Mouse (Mus musculus) heart, embryonic 11.5 days (tissue): ENCODE measurements around the gene Cyp3a11. TPM values are rescaled to one million over a fixed set of nuclear protein-coding genes. Genes with fewer than 3 reads are reported as not detected.
"Not testable (repeated sequence)": the region's sequence is repeated elsewhere in the genome, so short reads cannot be mapped to it uniquely, and the experiment has no call there.

Source experiments
- ATAC-seq: fragments of 200-750 bp; cut with Nextera tagmentation; replicated peaks from 2 replicates; pipeline ENCODE4 v1.8.0; 2017; ENCODE audit warnings: moderate library complexity; ENCODE audit not compliant: insufficient number of reproducible peaks, low FRiP score, low TSS enrichment
- H3K27ac ChIP-seq: fragments of 300-500 bp; sonication (generic); 2 replicates; pipeline ENCODE4 v1.5.1; 2014; ENCODE audit warnings: mild to moderate bottlenecking, low read depth, low read length
- H3K27me3 ChIP-seq: fragments of 300-500 bp; sonication (generic); 2 replicates; pipeline ENCODE4 v1.6.1; 2014; ENCODE audit warnings: mild to moderate bottlenecking, low read length, mixed read lengths; ENCODE audit not compliant: control insufficient read depth, insufficient read depth
- H3K36me3 ChIP-seq: fragments of 300-500 bp; sonication (generic); 2 replicates; pipeline ENCODE4 v1.6.1; 2014; ENCODE audit warnings: mild to moderate bottlenecking, low read length, moderate library complexity, mixed read lengths; ENCODE audit not compliant: control insufficient read depth, insufficient read depth
- H3K4me1 ChIP-seq: fragments of 300-500 bp; sonication (generic); 2 replicates; pipeline ENCODE4 v1.6.1; 2014; ENCODE audit warnings: low read length; ENCODE audit not compliant: control insufficient read depth, insufficient read depth
- H3K4me2 ChIP-seq: fragments of 300-500 bp; sonication (generic); 2 replicates; pipeline ENCODE4 v1.6.1; 2014; ENCODE audit warnings: mild to moderate bottlenecking, moderate library complexity
- H3K4me3 ChIP-seq: fragments of 300-500 bp; sonication (generic); 2 replicates; pipeline ENCODE4 v1.5.1; 2014; ENCODE audit warnings: low read depth, low read length
- H3K9ac ChIP-seq: fragments of 300-500 bp; sonication (generic); 2 replicates; pipeline ENCODE4 v1.6.1; 2014; ENCODE audit warnings: mild to moderate bottlenecking, low read depth, low read length, moderate library complexity
- H3K9me3 ChIP-seq: fragments of 300-500 bp; sonication (generic); replicated peaks from 2 replicates; pipeline ENCODE4 v1.6.1; 2016; ENCODE audit warnings: low read length; ENCODE audit not compliant: control insufficient read depth
- WGBS: fragments of 180-500 bp; shearing (Covaris S2); extraction: QIAGEN DNeasy Blood & Tissue Kit; methylation state at CpG from one replicate; pipeline ENCODE4 v1.1.7; 2014; ENCODE audit not compliant: insufficient replicate concordance; 5-methylcytosine and 5-hydroxymethylcytosine counted together
- polyA plus RNA-seq: library from polyadenylated mRNA; unstranded; fragments of >200 nt; fragmentation: Nextera tagmentation; extraction: Ambion mirVana; gene quantifications from 2 replicates; pipeline ENCODE4 v1.2.1, GENCODE M21; 2014

Gene Cyp3a11
- polyA plus RNA-seq, 1 experiment from 2014 or later, result not detected

GRCm38 (mm10) chr5:145867433-145867832 is 12.3 kb downstream of the Cyp3a11 start:
- H3K9me3 ChIP-seq, result peaks cover 17% of the 10 kb centered on the region
- H3K36me3 ChIP-seq, H3K27me3 ChIP-seq, H3K27ac ChIP-seq, ATAC-seq, H3K4me3 ChIP-seq, H3K4me1 ChIP-seq, H3K4me2 ChIP-seq, H3K9ac ChIP-seq: not testable (repeated sequence)

- 70% methylated on average over 2 of the region's 2 CpGs for WGBS
- not testable (repeated sequence) for H3K27ac ChIP-seq, H3K36me3 ChIP-seq, ATAC-seq, H3K9me3 ChIP-seq, H3K27me3 ChIP-seq, H3K4me2 ChIP-seq, H3K4me3 ChIP-seq, H3K4me1 ChIP-seq, H3K9ac ChIP-seq
Measured at GRCm38 (mm10) chr5:145805796-145806195, 74.0 kb downstream of the Cyp3a11 start, which contains the start of gene Cyp3a44. Gene Cyp3a44 (minus strand): TSS chr5:145805874.

Other genes with a start within 250 kb of the Cyp3a11 start
- not detected in 2 replicates for gene Cyp3a41a, start 159.8 kb downstream of the Cyp3a11 start, polyA plus RNA-seq
- gene Cyp3a44, start 74.1 kb downstream of the Cyp3a11 start, polyA plus RNA-seq, result not detected in 2 replicates
- not detected in 2 replicates for gene Cyp3a25, start 129.7 kb upstream of the Cyp3a11 start, polyA plus RNA-seq
- not detected in 2 replicates for gene Cyp3a59, start 199.3 kb upstream of the Cyp3a11 start, polyA plus RNA-seq